Mouse (Mus musculus) testis, adult 2 months (tissue): ENCODE data around the gene Gm10645. TPM values are rescaled to one million over a fixed set of nuclear protein-coding genes. Genes with fewer than 3 reads are reported as not detected.

ENCODE experiments used
- H3K27ac ChIP-seq: fragments of 200-500 bp; 2 replicates; pipeline ENCODE4 v1.5.1; 2012; ENCODE audit warnings: low read depth, low read length; ENCODE audit not compliant: control insufficient read depth, insufficient read depth
- H3K27me3 ChIP-seq: fragments of 200-500 bp; 2 replicates; pipeline ENCODE4 v1.6.1; 2012; ENCODE audit warnings: mild to moderate bottlenecking, low read length, moderate library complexity; ENCODE audit not compliant: control insufficient read depth, insufficient read depth
- H3K36me3 ChIP-seq: fragments of 200-500 bp; 2 replicates; pipeline ENCODE4 v1.6.1; 2012; ENCODE audit warnings: mild to moderate bottlenecking, low read length; ENCODE audit not compliant: control insufficient read depth, insufficient read depth
- H3K4me1 ChIP-seq: fragments of 200-500 bp; 2 replicates; pipeline ENCODE4 v1.6.1; 2012; ENCODE audit warnings: low read length; ENCODE audit not compliant: control insufficient read depth, insufficient read depth
- H3K4me3 ChIP-seq: fragments of 200-500 bp; 2 replicates; pipeline ENCODE4 v1.5.1; 2012; ENCODE audit warnings: low read depth, mild to moderate bottlenecking, low read length, moderate library complexity, mixed read lengths; ENCODE audit not compliant: control insufficient read depth
- CTCF ChIP-seq: fragments of 200-500 bp; IDR thresholded peaks from 2 replicates; pipeline ENCODE4 v1.5.1; 2012; ENCODE audit warnings: low read depth, mild to moderate bottlenecking, inconsistent platforms, low read length, moderate library complexity; ENCODE audit not compliant: control insufficient read depth, insufficient read depth, insufficient replicate concordance
- POLR2A ChIP-seq: fragments of 200-500 bp; IDR thresholded peaks from 2 replicates; pipeline ENCODE4 v1.6.1; 2012; ENCODE audit warnings: low read depth, mild to moderate bottlenecking, inconsistent platforms, low read length, moderate library complexity; ENCODE audit not compliant: control insufficient read depth
- polyA plus RNA-seq: library from polyadenylated mRNA; depleted of rRNA; stranded (reverse); fragments of >200 nt; gene quantifications from 2 replicates; pipeline ENCODE4 v1.2.3, GENCODE M21; 2012; rRNA removed

The Gm10645 gene
- polyA plus RNA-seq, 1 experiment, result not detected

GRCm38 (mm10) chr8:83152055-83152454, 13.9 kb downstream of the Gm10645 start:
- Histone ChIP-seq H3K4me1 (no peaks in the 10 kb centered on the region), H3K27me3 (no peaks in the 10 kb centered on the region), H3K27ac (no peak overlapping the region), H3K36me3 (no peaks in the 10 kb centered on the region), H3K4me3 (no peak overlapping the region)
- TF ChIP-seq POLR2A (no peak), CTCF (no peak)

DNA sequence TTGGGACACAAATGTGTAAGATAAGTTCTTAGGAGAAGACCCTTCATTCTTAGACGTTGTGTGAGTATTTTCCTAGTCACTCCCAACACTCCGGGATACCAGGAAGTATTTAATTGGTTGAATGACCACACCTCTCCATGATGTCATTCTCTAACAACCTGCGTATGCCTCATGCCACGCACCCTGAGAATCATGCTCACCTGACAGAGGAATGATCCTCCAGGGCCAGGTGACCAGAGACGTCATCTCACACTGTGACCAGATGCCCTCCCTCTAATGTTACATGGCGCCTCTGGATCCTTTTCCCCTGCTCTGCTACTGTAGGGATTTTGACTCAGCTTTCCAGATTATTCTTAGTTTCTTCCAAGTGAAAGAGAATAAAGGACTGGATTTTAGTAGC, 16.8 kb downstream of the Gm10645 start:
- no peaks in the 10 kb centered on the region for H3K36me3 ChIP-seq
- H3K27me3 ChIP-seq, result no peaks in the 10 kb centered on the region
- H3K4me3 ChIP-seq, result no peak overlapping the region
- H3K4me1 ChIP-seq, result no peaks in the 10 kb centered on the region
- no peak for TF ChIP-seq POLR2A
- no peak for TF ChIP-seq CTCF
- no peak overlapping the region for H3K27ac ChIP-seq

DNA sequence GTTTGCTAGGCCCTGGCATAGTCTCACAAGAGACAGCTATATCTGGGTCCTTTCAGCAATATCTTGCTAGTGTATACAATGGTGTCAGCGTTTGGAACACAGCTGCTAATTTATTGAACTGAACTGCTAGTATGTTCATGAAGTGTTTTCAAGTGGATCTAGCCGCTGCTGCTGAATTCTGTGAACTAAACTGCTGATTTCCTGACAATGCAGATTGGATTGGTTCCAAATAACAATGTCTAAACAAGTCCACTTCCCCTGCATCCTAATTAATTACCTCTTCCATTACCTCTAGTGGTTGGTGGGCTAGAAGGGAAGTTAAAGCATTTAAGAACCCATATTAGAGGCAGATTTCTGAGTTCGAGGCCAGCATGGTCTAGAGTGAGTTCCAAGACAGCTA, 20.5 kb downstream of the Gm10645 start:
- no peaks in the 10 kb centered on the region for H3K4me1 ChIP-seq
- no peaks in the 10 kb centered on the region for H3K27me3 ChIP-seq
- no peak overlapping the region for H3K27ac ChIP-seq
- no peak for TF ChIP-seq POLR2A
- no peak for TF ChIP-seq CTCF
- no peak overlapping the region for H3K4me3 ChIP-seq
- no peaks in the 10 kb centered on the region for H3K36me3 ChIP-seq

GRCm38 (mm10) chr8:83144601-83145000, 21.4 kb downstream of the Gm10645 start:
- no peak overlapping the region for H3K27ac ChIP-seq
- no peaks in the 10 kb centered on the region for H3K27me3 ChIP-seq
- no peaks in the 10 kb centered on the region for H3K4me1 ChIP-seq
- no peak overlapping the region for H3K4me3 ChIP-seq
- no peaks in the 10 kb centered on the region for H3K36me3 ChIP-seq
- TF ChIP-seq POLR2A (no peak), CTCF (no peak)

- Histone ChIP-seq H3K4me3 (no peak overlapping the region), H3K36me3 (no peaks in the 10 kb centered on the region), H3K4me1 (no peaks in the 10 kb centered on the region), H3K27me3 (no peaks in the 10 kb centered on the region), H3K27ac (no peak overlapping the region)
- TF ChIP-seq POLR2A, result no peak
- no peak for TF ChIP-seq CTCF
Measured at GRCm38 (mm10) chr8:83141358-83141757, 24.6 kb downstream of the Gm10645 start.

GRCm38 (mm10) chr8:83140701-83141111, 25.3 kb downstream of the Gm10645 start:
- Histone ChIP-seq H3K27me3 (no peaks in the 10 kb centered on the region), H3K4me1 (no peaks in the 10 kb centered on the region), H3K27ac (no peak overlapping the region), H3K36me3 (no peaks in the 10 kb centered on the region), H3K4me3 (no peak overlapping the region)
- TF ChIP-seq CTCF, result no peak
- no peak for TF ChIP-seq POLR2A

- Histone ChIP-seq H3K27me3 (no peaks in the 10 kb centered on the region), H3K4me3 (no peak overlapping the region), H3K4me1 (no peaks in the 10 kb centered on the region), H3K27ac (no peak overlapping the region), H3K36me3 (no peaks in the 10 kb centered on the region)
- TF ChIP-seq CTCF (no peak), POLR2A (no peak)
Measured at GRCm38 (mm10) chr8:83140068-83140467, 25.9 kb downstream of the Gm10645 start.

- TF ChIP-seq CTCF (no peak), POLR2A (no peak)
- Histone ChIP-seq H3K36me3 (no peaks in the 10 kb centered on the region), H3K27me3 (no peaks in the 10 kb centered on the region), H3K4me3 (no peak overlapping the region), H3K27ac (no peak overlapping the region), H3K4me1 (no peaks in the 10 kb centered on the region)
Measured at GRCm38 (mm10) chr8:83135086-83135485, 30.9 kb downstream of the Gm10645 start.

Other genes with a start within 250 kb of the Gm10645 start
- 47.0 and 51.2 TPM in 2 replicates for gene Tbc1d9, start 818 bp downstream of the Gm10645 start, polyA plus RNA-seq
- 0.12 and 0.20 TPM in 2 replicates for gene Ucp1, start 124.2 kb upstream of the Gm10645 start, polyA plus RNA-seq
- gene Elmod2, start 166.3 kb upstream of the Gm10645 start, polyA plus RNA-seq, result 2.5 and 3.1 TPM in 2 replicates
- gene Mgat4d, start 182.3 kb upstream of the Gm10645 start, polyA plus RNA-seq, result 20.5 and 30.8 TPM in 2 replicates
- 125 and 174 TPM in 2 replicates for gene Clgn, start 223.7 kb upstream of the Gm10645 start, polyA plus RNA-seq